Mouse (Mus musculus): Measurements from ENCODE around the gene Etl4. TPM values are rescaled to one million over a fixed set of nuclear protein-coding genes. Genes with fewer than 3 reads are reported as not detected.

Etl4 gene
- total and polyA plus RNA-seq, 2 experiments from 2014 or later, result 7.6 to 20.6 TPM

DNA sequence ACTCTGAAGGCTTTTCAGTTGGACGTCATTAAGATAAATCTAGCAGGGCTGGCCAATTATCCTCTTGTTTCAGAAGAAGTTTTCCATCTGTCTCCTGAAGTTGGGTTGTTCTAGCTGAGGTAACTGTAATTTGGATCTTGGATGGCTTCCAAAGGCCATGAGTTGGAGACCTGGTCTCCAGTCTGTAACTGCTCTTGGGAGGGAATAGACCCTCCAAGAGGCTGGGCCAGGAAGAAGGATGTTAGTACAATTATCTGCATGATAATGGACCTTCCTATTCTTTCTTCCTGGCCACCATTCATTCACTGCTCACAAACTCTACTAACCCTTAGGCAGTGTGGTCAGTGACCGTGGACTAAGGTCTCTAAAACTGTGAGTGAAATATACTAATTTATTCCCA is 684.5 kb downstream of the Etl4 start:
- ATAC-seq (ENCODE audit: insufficient read depth, low read depth) (no peak), DNase-seq (ENCODE audit: low spot score) (no peak)
- Histone ChIP-seq H3K4me2 (ENCODE audit: low read depth, low read length) (no peak overlapping the region), H3K27me3 (ENCODE audit: control insufficient read depth, insufficient read depth, low read length) (no peaks in the 10 kb centered on the region), H3K4me1 (ENCODE audit: control insufficient read depth, insufficient read depth) (no peaks in the 10 kb centered on the region), H3K9ac (replicated peaks; ENCODE audit: low read depth, low read length) (no peak overlapping the region), H3K9me3 (replicated peaks; ENCODE audit: control insufficient read depth, low read length) (no peaks in the 10 kb centered on the region), H3K4me3 (ENCODE audit: low read depth, low read length) (no peak overlapping the region), H3K27ac (ENCODE audit: low read depth) (no peak overlapping the region), H3K36me3 (replicated peaks; ENCODE audit: control insufficient read depth, insufficient read depth, low read length) (no peaks in the 10 kb centered on the region)
- WGBS, result 66% methylated on average over 2 of the region's 2 CpGs
- TF ChIP-seq EP300 (IDR thresholded peaks at IDR 0.05; ENCODE audit: low read depth) (no peak), CTCF (IDR thresholded peaks at IDR 0.05; ENCODE audit: low read depth) (no peak)

DNA sequence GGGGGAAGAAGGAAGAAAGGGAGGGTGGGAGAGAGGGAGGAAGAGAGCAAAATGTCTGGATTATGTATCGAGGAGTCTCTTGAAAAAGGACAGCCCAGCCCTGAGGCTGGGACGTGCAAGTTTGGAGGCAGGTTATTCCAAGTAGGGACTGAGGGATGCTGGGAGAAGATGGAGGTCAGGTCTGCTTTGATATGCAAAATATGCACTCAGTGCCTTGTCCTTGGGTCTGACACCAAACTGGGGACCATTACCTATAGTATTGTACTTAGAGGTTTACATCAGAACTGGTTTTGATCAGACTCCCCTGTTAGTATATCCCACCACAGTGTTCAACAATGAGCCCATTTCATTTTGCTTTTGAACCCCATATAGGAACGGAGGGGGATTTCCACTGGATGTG is 685.4 kb downstream of the Etl4 start:
- DNase-seq (ENCODE audit: low spot score) (no peak), ATAC-seq (ENCODE audit: insufficient read depth, low read depth) (no peak)
- no peak for TF ChIP-seq CTCF (IDR thresholded peaks at IDR 0.05; ENCODE audit: low read depth)
- H3K4me3 ChIP-seq (ENCODE audit: low read depth, low read length), result no peak overlapping the region
- no peak overlapping the region for H3K27ac ChIP-seq (ENCODE audit: low read depth)
- no peaks in the 10 kb centered on the region for H3K36me3 ChIP-seq (replicated peaks; ENCODE audit: control insufficient read depth, insufficient read depth, low read length)
- no peaks in the 10 kb centered on the region for H3K27me3 ChIP-seq (ENCODE audit: control insufficient read depth, insufficient read depth, low read length)
- no peaks in the 10 kb centered on the region for H3K9me3 ChIP-seq (replicated peaks; ENCODE audit: control insufficient read depth, low read length)
- 76% methylated on average over 3 of the region's 3 CpGs for WGBS
- H3K4me1 ChIP-seq (ENCODE audit: control insufficient read depth, insufficient read depth), result no peaks in the 10 kb centered on the region
- H3K9ac ChIP-seq (replicated peaks; ENCODE audit: low read depth, low read length), result no peak overlapping the region
- H3K4me2 ChIP-seq (ENCODE audit: low read depth, low read length), result no peak overlapping the region

DNA sequence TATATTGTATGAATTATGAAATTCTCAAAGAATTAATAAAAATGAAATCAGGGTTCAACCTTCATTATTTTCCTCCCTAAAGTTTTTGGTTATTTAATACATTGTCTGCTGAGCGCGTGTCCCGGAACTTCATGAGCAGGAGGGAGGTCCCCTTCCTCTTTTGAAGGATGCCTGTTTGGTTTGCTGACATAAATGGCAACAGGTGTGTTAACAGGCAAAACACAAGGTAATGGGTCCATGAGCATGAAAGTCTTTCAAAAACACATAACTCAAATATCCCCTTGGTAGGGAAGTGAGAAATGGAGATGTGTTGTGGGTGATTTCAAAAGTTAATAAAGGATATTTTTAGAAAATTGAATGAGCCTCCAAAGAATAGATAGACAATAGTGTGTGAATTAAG is 687.0 kb downstream of the Etl4 start:
- H3K27me3 ChIP-seq (ENCODE audit: control insufficient read depth, insufficient read depth, low read length), result no peaks in the 10 kb centered on the region
- no peaks in the 10 kb centered on the region for H3K9me3 ChIP-seq (replicated peaks; ENCODE audit: control insufficient read depth, low read length)
- no peak overlapping the region for H3K27ac ChIP-seq (ENCODE audit: low read depth)
- H3K4me2 ChIP-seq (ENCODE audit: low read depth, low read length), result no peak overlapping the region
- no peaks in the 10 kb centered on the region for H3K36me3 ChIP-seq (replicated peaks; ENCODE audit: control insufficient read depth, insufficient read depth, low read length)
- WGBS, result 95% methylated on average over 3 of the region's 3 CpGs
- DNase-seq (ENCODE audit: low spot score) (no peak), ATAC-seq (ENCODE audit: insufficient read depth, low read depth) (no peak)
- no peak overlapping the region for H3K9ac ChIP-seq (replicated peaks; ENCODE audit: low read depth, low read length)
- no peak overlapping the region for H3K4me3 ChIP-seq (ENCODE audit: low read depth, low read length)
- TF ChIP-seq EP300 (IDR thresholded peaks at IDR 0.05; ENCODE audit: low read depth) (no peak), CTCF (IDR thresholded peaks at IDR 0.05; ENCODE audit: low read depth) (no peak)
- H3K4me1 ChIP-seq (ENCODE audit: control insufficient read depth, insufficient read depth), result no peaks in the 10 kb centered on the region

DNA sequence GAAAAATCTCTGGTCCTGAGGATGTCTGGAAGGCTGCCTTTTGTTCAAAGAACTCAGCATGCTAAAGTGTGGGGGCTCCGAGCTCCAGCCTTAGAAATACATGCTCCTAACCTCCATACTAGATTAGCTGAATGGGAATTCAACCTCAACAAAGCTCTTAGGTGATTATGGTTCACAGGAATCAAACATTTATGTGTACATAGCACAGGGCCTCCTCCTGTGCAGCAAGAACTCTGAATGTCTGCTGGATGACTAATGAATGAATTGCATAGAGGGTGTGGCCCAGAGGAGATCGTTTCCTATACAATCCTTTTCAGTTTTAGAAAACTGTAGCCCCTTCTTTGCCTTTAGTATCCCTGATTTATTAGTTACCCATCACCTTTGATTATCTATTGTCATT is 687.6 kb downstream of the Etl4 start:
- TF ChIP-seq CTCF (IDR thresholded peaks at IDR 0.05; ENCODE audit: low read depth) (no peak), EP300 (IDR thresholded peaks at IDR 0.05; ENCODE audit: low read depth) (no peak)
- Histone ChIP-seq H3K27ac (ENCODE audit: low read depth) (no peak overlapping the region), H3K4me3 (ENCODE audit: low read depth, low read length) (no peak overlapping the region), H3K9ac (replicated peaks; ENCODE audit: low read depth, low read length) (no peak overlapping the region), H3K27me3 (ENCODE audit: control insufficient read depth, insufficient read depth, low read length) (no peaks in the 10 kb centered on the region), H3K4me2 (ENCODE audit: low read depth, low read length) (no peak overlapping the region), H3K36me3 (replicated peaks; ENCODE audit: control insufficient read depth, insufficient read depth, low read length) (no peaks in the 10 kb centered on the region), H3K9me3 (replicated peaks; ENCODE audit: control insufficient read depth, low read length) (no peaks in the 10 kb centered on the region), H3K4me1 (ENCODE audit: control insufficient read depth, insufficient read depth) (no peaks in the 10 kb centered on the region)
- WGBS, result 67% methylated on average over 2 of the region's 2 CpGs
- no peak for DNase-seq (ENCODE audit: low spot score)
- no peak for ATAC-seq (ENCODE audit: insufficient read depth, low read depth)

DNA sequence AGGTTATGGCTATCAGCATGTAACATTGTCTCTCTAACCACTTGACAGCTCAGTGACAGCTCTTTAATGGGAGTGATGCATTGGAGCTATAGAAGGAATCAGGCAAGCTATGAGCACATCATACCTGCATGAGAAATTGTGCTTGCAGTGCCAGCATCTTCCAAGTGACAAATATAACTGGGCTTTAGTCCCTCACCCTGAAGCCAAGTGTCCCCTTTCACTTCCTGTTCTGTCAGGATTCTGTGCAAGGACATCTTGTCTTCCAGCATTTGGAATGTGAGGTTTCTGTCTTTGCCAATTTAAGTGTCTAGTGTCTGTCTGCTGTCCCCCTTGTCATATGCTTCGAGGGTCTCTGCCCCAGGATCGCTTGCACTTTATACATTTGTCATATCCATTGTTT is 693.1 kb downstream of the Etl4 start:
- Histone ChIP-seq H3K9me3 (replicated peaks; ENCODE audit: control insufficient read depth, low read length) (no peaks in the 10 kb centered on the region), H3K27me3 (ENCODE audit: control insufficient read depth, insufficient read depth, low read length) (no peaks in the 10 kb centered on the region), H3K9ac (replicated peaks; ENCODE audit: low read depth, low read length) (no peak overlapping the region), H3K36me3 (replicated peaks; ENCODE audit: control insufficient read depth, insufficient read depth, low read length) (no peaks in the 10 kb centered on the region), H3K4me1 (ENCODE audit: control insufficient read depth, insufficient read depth) (peaks cover 5% of the 10 kb centered on the region; the same call in 1 of the 2 replicates), H3K4me2 (ENCODE audit: low read depth, low read length) (no peak overlapping the region), H3K4me3 (ENCODE audit: low read depth, low read length) (no peak overlapping the region), H3K27ac (ENCODE audit: low read depth) (no peak overlapping the region)
- 63% methylated on average over 2 of the region's 2 CpGs for WGBS
- ATAC-seq (ENCODE audit: insufficient read depth, low read depth) (no peak), DNase-seq (ENCODE audit: low spot score) (no peak)
- no peak for TF ChIP-seq EP300 (IDR thresholded peaks at IDR 0.05; ENCODE audit: low read depth)
- TF ChIP-seq CTCF (IDR thresholded peaks at IDR 0.05; ENCODE audit: low read depth), result no peak

DNA sequence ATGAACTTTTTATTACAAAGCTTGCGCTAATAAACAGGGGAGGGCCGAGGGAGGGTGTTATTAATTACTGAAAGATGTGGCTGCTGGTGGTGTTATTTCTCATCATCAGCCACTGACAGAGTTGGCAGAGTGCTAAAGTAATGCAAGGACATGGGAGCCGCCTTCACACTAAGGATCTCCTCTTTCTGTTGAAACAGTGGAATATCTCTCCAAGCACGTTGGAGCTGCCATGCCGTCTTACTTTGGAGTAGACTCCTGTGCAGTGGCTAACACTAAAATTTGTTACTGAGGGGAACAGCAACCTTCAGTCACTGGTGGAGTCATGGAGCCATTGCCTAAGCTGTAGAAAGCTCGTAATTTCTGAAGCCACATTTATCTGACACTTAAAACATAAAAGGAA is 694.0 kb downstream of the Etl4 start:
- ATAC-seq (ENCODE audit: insufficient read depth, low read depth), result no peak
- Histone ChIP-seq H3K9ac (replicated peaks; ENCODE audit: low read depth, low read length) (no peak overlapping the region), H3K27me3 (ENCODE audit: control insufficient read depth, insufficient read depth, low read length) (no peaks in the 10 kb centered on the region), H3K27ac (ENCODE audit: low read depth) (no peak overlapping the region), H3K36me3 (replicated peaks; ENCODE audit: control insufficient read depth, insufficient read depth, low read length) (no peaks in the 10 kb centered on the region), H3K4me2 (ENCODE audit: low read depth, low read length) (no peak overlapping the region), H3K4me1 (ENCODE audit: control insufficient read depth, insufficient read depth) (peaks cover 5% of the 10 kb centered on the region; the same call in 1 of the 2 replicates), H3K4me3 (ENCODE audit: low read depth, low read length) (no peak overlapping the region), H3K9me3 (replicated peaks; ENCODE audit: control insufficient read depth, low read length) (no peaks in the 10 kb centered on the region)
- 71% methylated on average over 6 of the region's 6 CpGs for WGBS
- TF ChIP-seq EP300 (IDR thresholded peaks at IDR 0.05; ENCODE audit: low read depth), result no peak
- TF ChIP-seq CTCF (IDR thresholded peaks at IDR 0.05; ENCODE audit: low read depth), result no peak
- DNase-seq (ENCODE audit: low spot score), result no peak

Measured in heart, postnatal 0 days (tissue).